Comparison of ENCODE assay signal across 31 mouse cellular contexts in the genomic region with DNA sequence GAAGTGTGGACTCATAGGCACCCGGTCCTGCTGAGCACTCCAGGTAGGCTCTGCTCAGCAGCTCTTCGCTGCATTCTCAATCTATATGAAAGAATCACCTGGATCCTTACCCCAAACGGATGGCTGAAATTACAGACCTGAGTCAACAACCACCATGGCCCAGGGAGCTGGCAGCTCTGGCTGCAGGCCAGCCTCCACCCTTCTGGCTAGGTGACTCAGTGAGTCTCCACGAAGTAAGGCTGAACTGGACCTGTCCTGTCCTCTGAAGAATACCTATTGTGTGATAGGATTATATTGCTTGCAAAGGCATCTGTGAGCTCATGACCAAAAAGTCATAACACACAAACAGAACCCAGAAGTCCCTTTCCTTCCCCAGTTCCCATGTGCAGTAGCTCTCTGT. TPM values are rescaled to one million over a fixed set of nuclear protein-coding genes. Genes with fewer than 3 reads are reported as not detected.
DNase-seq lines count a peak whose midpoint lies in the region; ATAC-seq and TF ChIP-seq lines count a peak whose summit lies in the region.
"Had no signal": no experiment of that assay in that cellular context is flagged by ENCODE, and none has a peak within 500 bp of the region (broad histone marks: within the 10 kb centered on the region; RNA-seq: fewer than 3 reads in every experiment).

No protein-coding gene starts in this region.

- 0 out of 2 replicates have a peak, but pooled peaks have one; percentile 18 for ATAC-seq in embryonic facial prominence, embryonic 14.5 days (ENCODE audit: low read depth)
- ATAC-seq in lung, embryonic 15.5 days (ENCODE audit: borderline replicate concordance, extremely low read depth, low FRiP score, low TSS enrichment): peak; percentile 55; the same call in 1 of the 2 replicates
- ATAC-seq in stomach, postnatal 0 days (ENCODE audit: low FRiP score, low TSS enrichment): no peak
- ATAC-seq: activated CD4-positive, CD25-positive, alpha-beta regulatory T cell, adult 4 months; forebrain, embryonic 13.5 days; inflammation-experienced regulatory T-cells, adult 6 months had no signal

- no peak for DNase-seq in embryonic facial prominence, embryonic 14.5 days (ENCODE audit: low spot score)
- DNase-seq in embryonic facial prominence, embryonic 10.5 days (ENCODE audit: low spot score): no peak
- no peak for DNase-seq in lung, postnatal 10 days
- peak; percentile 5 for DNase-seq in NIH3T3 (ENCODE audit: low read depth)
- peak; percentile 31 for DNase-seq in stomach, postnatal 0 days (ENCODE audit: low spot score)
- DNase-seq in adrenal gland, postnatal 36 days: no peak
- DNase-seq: adrenal gland, adult 2 months; cerebellum, adult 2 months; cerebellum, postnatal 14 days; gastrocnemius, postnatal 25 days; heart, postnatal 10 days; kidney, adult 11 months; kidney, postnatal 14 days; left cerebral cortex, postnatal 4 days; liver, embryonic 13.5 days; right cerebral cortex, adult 18-20 months; spleen, adult 18-20 months; thymus, adult 18-20 months; thymus, postnatal 25 days had no signal

- H3K4me1 ChIP-seq in embryonic facial prominence, embryonic 14.5 days (ENCODE audit: control insufficient read depth, insufficient read depth, low read length): no peaks in the 10 kb centered on the region
- H3K4me1 ChIP-seq in embryonic facial prominence, embryonic 10.5 days: 0 out of 2 replicates have a peak, but pooled peaks cover 3% of the 10 kb centered on the region
- peaks cover 11% of the 10 kb centered on the region for H3K4me1 ChIP-seq in lung, embryonic 15.5 days
- H3K4me1 ChIP-seq in stomach, postnatal 0 days (replicated peaks; ENCODE audit: control insufficient read depth, insufficient read depth): no peaks in the 10 kb centered on the region
- H3K4me1 ChIP-seq: hindbrain, embryonic 15.5 days; liver, embryonic 13.5 days; megakaryocyte, embryonic 14.5 days had no signal

- 68% methylated on average over 4 of the region's 4 CpGs for WGBS in embryonic facial prominence, embryonic 14.5 days
- WGBS in embryonic facial prominence, embryonic 10.5 days: 87% methylated on average over 4 of the region's 4 CpGs
- WGBS in lung, embryonic 15.5 days: 59% methylated on average over 4 of the region's 4 CpGs
- WGBS in stomach, postnatal 0 days: 62% methylated on average over 4 of the region's 4 CpGs

- no peak overlapping the region for H3K4me2 ChIP-seq in embryonic facial prominence, embryonic 14.5 days (ENCODE audit: low read depth, low read length)
- no peak overlapping the region for H3K4me2 ChIP-seq in lung, embryonic 15.5 days
- H3K4me2 ChIP-seq in stomach, postnatal 0 days (replicated peaks; ENCODE audit: low read depth): no peak overlapping the region
- H3K4me2 ChIP-seq: forebrain, embryonic 13.5 days; heart, embryonic 13.5 days; hindbrain, embryonic 15.5 days; liver, embryonic 13.5 days; midbrain, embryonic 12.5 days; neural tube, embryonic 12.5 days had no signal

- no peak overlapping the region for H3K27ac ChIP-seq in embryonic facial prominence, embryonic 14.5 days (replicated peaks; ENCODE audit: low read depth, low read length)
- H3K27ac ChIP-seq in embryonic facial prominence, embryonic 10.5 days (replicated peaks): no peak overlapping the region
- no peak overlapping the region for H3K27ac ChIP-seq in lung, embryonic 15.5 days
- no peak overlapping the region for H3K27ac ChIP-seq in stomach, postnatal 0 days (replicated peaks)
- H3K27ac ChIP-seq: forebrain, embryonic 13.5 days; heart, embryonic 13.5 days; hindbrain, embryonic 10.5 days; hindbrain, embryonic 15.5 days; liver, embryonic 13.5 days; midbrain, embryonic 12.5 days; neural tube, embryonic 12.5 days had no signal

- H3K9me3 ChIP-seq in embryonic facial prominence, embryonic 14.5 days (ENCODE audit: control insufficient read depth, low read length): no peaks in the 10 kb centered on the region
- H3K9me3 ChIP-seq in embryonic facial prominence, embryonic 10.5 days: no peaks in the 10 kb centered on the region
- no peaks in the 10 kb centered on the region for H3K9me3 ChIP-seq in lung, embryonic 15.5 days
- no peaks in the 10 kb centered on the region for H3K9me3 ChIP-seq in stomach, postnatal 0 days (ENCODE audit: control insufficient read depth, low read length)
- H3K9me3 ChIP-seq: forebrain, embryonic 13.5 days; heart, embryonic 13.5 days; hindbrain, embryonic 10.5 days; hindbrain, embryonic 15.5 days; liver, embryonic 13.5 days; megakaryocyte, embryonic 14.5 days; midbrain, embryonic 12.5 days; neural tube, embryonic 12.5 days had no signal

- H3K9ac ChIP-seq in embryonic facial prominence, embryonic 14.5 days (ENCODE audit: low read depth, low read length): no peak overlapping the region
- H3K9ac ChIP-seq in lung, embryonic 15.5 days: no peak overlapping the region
- no peak overlapping the region for H3K9ac ChIP-seq in stomach, postnatal 0 days (ENCODE audit: low read length)
- H3K9ac ChIP-seq: forebrain, embryonic 13.5 days; heart, embryonic 13.5 days; hindbrain, embryonic 15.5 days; liver, embryonic 13.5 days; midbrain, embryonic 12.5 days; neural tube, embryonic 12.5 days had no signal

- TF ChIP-seq CTCF in stomach, postnatal 0 days (IDR thresholded peaks at IDR 0.05; ENCODE audit: low read depth): no peak

- H3K27me3 ChIP-seq in embryonic facial prominence, embryonic 14.5 days (replicated peaks; ENCODE audit: control insufficient read depth, insufficient read depth, low read length): no peaks in the 10 kb centered on the region
- H3K27me3 ChIP-seq in embryonic facial prominence, embryonic 10.5 days (replicated peaks; ENCODE audit: low read depth, poor library complexity, severe bottlenecking): no peaks in the 10 kb centered on the region
- no peaks in the 10 kb centered on the region for H3K27me3 ChIP-seq in lung, embryonic 15.5 days
- no peaks in the 10 kb centered on the region for H3K27me3 ChIP-seq in stomach, postnatal 0 days (ENCODE audit: control insufficient read depth, insufficient read depth, low read length)
- H3K27me3 ChIP-seq: forebrain, embryonic 13.5 days; heart, embryonic 13.5 days; hindbrain, embryonic 15.5 days; liver, embryonic 13.5 days; megakaryocyte, embryonic 14.5 days; midbrain, embryonic 12.5 days; neural tube, embryonic 12.5 days had no signal

- H3K36me3 ChIP-seq in embryonic facial prominence, embryonic 14.5 days (ENCODE audit: control insufficient read depth, insufficient read depth, low read length): no peaks in the 10 kb centered on the region
- no peaks in the 10 kb centered on the region for H3K36me3 ChIP-seq in embryonic facial prominence, embryonic 10.5 days (replicated peaks)
- H3K36me3 ChIP-seq in lung, embryonic 15.5 days: no peaks in the 10 kb centered on the region
- H3K36me3 ChIP-seq in stomach, postnatal 0 days (ENCODE audit: control insufficient read depth, insufficient read depth, low read length): no peaks in the 10 kb centered on the region
- H3K36me3 ChIP-seq: heart, embryonic 13.5 days; hindbrain, embryonic 10.5 days; hindbrain, embryonic 15.5 days; liver, embryonic 13.5 days; midbrain, embryonic 12.5 days; neural tube, embryonic 12.5 days had no signal

- no peak for TF ChIP-seq EP300 in stomach, postnatal 0 days (optimal IDR thresholded peaks at IDR 0.05)

- no peak overlapping the region for H3K4me3 ChIP-seq in embryonic facial prominence, embryonic 14.5 days (ENCODE audit: low read depth, low read length)
- H3K4me3 ChIP-seq in embryonic facial prominence, embryonic 10.5 days: no peak overlapping the region
- no peak overlapping the region for H3K4me3 ChIP-seq in lung, embryonic 15.5 days
- H3K4me3 ChIP-seq in stomach, postnatal 0 days (ENCODE audit: low read depth, low read length): no peak overlapping the region
- H3K4me3 ChIP-seq: forebrain, embryonic 13.5 days; heart, embryonic 13.5 days; hindbrain, embryonic 10.5 days; hindbrain, embryonic 15.5 days; liver, embryonic 13.5 days; megakaryocyte, embryonic 14.5 days; midbrain, embryonic 12.5 days; myocyte; neural tube, embryonic 12.5 days had no signal

RNA-seq across cellular contexts. Expression of gene Cobl, which starts 22.5 kb away (rescaled TPM):
- polyA plus RNA-seq in embryonic facial prominence, embryonic 14.5 days (2014; fragmentation: Nextera tagmentation; extraction: Ambion mirVana): 54.6 and 62.0 TPM in 2 replicates
- polyA plus RNA-seq in embryonic facial prominence, embryonic 10.5 days (2016; fragmentation: Nextera tagmentation; extraction: Ambion mirVana): 2.1 and 3.4 TPM in 2 replicates
- 11.0 and 12.0 TPM in 2 replicates for polyA plus RNA-seq in lung, embryonic 15.5 days (2015; fragmentation: Nextera tagmentation; extraction: Ambion mirVana)
- polyA plus RNA-seq in stomach, postnatal 0 days (2015; fragmentation: Nextera tagmentation; extraction: Ambion mirVana): 7.8 and 8.4 TPM in 2 replicates
- total RNA-seq in adrenal gland, postnatal 36 days (2021): 1 to 10 TPM; 2.0 to 2.8 TPM
- total RNA-seq: MEL had no signal
- polyA plus RNA-seq: activated CD4-positive, CD25-positive, alpha-beta regulatory T cell, adult 4 months had no signal

Comparison
In these comparisons a context has a peak if more than half of its experiments do, and no peak if none do; other contexts are left out.
1. DNase-seq: peak in NIH3T3 (single experiment) and stomach, postnatal 0 days (single experiment); none in embryonic facial prominence, embryonic 14.5 days (single experiment), embryonic facial prominence, embryonic 10.5 days (single experiment), lung, postnatal 10 days (single experiment) and adrenal gland, postnatal 36 days (0 of 2).